Mouse (Mus musculus) midbrain, embryonic 11.5 days (tissue): ENCODE data around the gene Foxp1. TPM values are rescaled to one million over a fixed set of nuclear protein-coding genes. Genes with fewer than 3 reads are reported as not detected.

Experiments
- ATAC-seq: fragments of 200-750 bp; cut with Nextera tagmentation; 2 replicates; pipeline ENCODE4 v1.8.0; 2017; ENCODE audit warnings: moderate TSS enrichment, moderate library complexity; ENCODE audit not compliant: low FRiP score
- DNase-seq: peaks from one replicate; pipeline ENCODE4 v3.0.0; 2015; ENCODE audit warnings: low spot score; ENCODE audit errors: missing footprints
- H3K27ac ChIP-seq: fragments of 300-500 bp; sonication (generic); 2 replicates; pipeline ENCODE4 v1.5.1; 2014; ENCODE audit warnings: low read depth, low read length
- H3K27me3 ChIP-seq: fragments of 300-500 bp; sonication (generic); 2 replicates; pipeline ENCODE4 v1.6.1; 2014; ENCODE audit warnings: mild to moderate bottlenecking, low read length, moderate library complexity, mixed read lengths; ENCODE audit not compliant: control insufficient read depth, insufficient read depth
- H3K36me3 ChIP-seq: fragments of 300-500 bp; sonication (generic); 2 replicates; pipeline ENCODE4 v1.6.1; 2014; ENCODE audit warnings: mild to moderate bottlenecking, low read length, moderate library complexity, mixed read lengths; ENCODE audit not compliant: control insufficient read depth, insufficient read depth
- H3K4me1 ChIP-seq: fragments of 300-500 bp; sonication (generic); 2 replicates; pipeline ENCODE4 v1.6.1; 2014; ENCODE audit warnings: low read length; ENCODE audit not compliant: control insufficient read depth, insufficient read depth
- H3K4me2 ChIP-seq: fragments of 300-500 bp; sonication (generic); 2 replicates; pipeline ENCODE4 v1.6.1; 2014; ENCODE audit warnings: mild to moderate bottlenecking, moderate library complexity
- H3K4me3 ChIP-seq: fragments of 300-500 bp; sonication (generic); 2 replicates; pipeline ENCODE4 v1.5.1; 2014; ENCODE audit warnings: low read depth, low read length
- H3K9ac ChIP-seq: fragments of 300-500 bp; sonication (generic); 2 replicates; pipeline ENCODE4 v1.6.1; 2014; ENCODE audit warnings: low read length
- H3K9me3 ChIP-seq: fragments of 300-500 bp; sonication (generic); 2 replicates; pipeline ENCODE4 v1.6.1; 2016; ENCODE audit warnings: low read length; ENCODE audit not compliant: control insufficient read depth
- WGBS: fragments of 180-500 bp; shearing (Covaris S2); extraction: QIAGEN DNeasy Blood & Tissue Kit; methylation state at CpG from one replicate; pipeline ENCODE4 v1.1.7; 2014; 5-methylcytosine and 5-hydroxymethylcytosine counted together
- polyA plus RNA-seq: library from polyadenylated mRNA; unstranded; fragments of >200 nt; fragmentation: Nextera tagmentation; extraction: Ambion mirVana; gene quantifications from 2 replicates; pipeline ENCODE4 v1.2.1, GENCODE M21; 2014

Gene Foxp1
- polyA plus RNA-seq, 1 experiment from 2014 or later, result 86.2 TPM

- H3K4me2 ChIP-seq, result no peak overlapping the region
- H3K9me3 ChIP-seq, result no peaks in the 10 kb centered on the region
- H3K36me3 ChIP-seq, result no peaks in the 10 kb centered on the region
- 73% methylated on average over 5 of the region's 5 CpGs for WGBS
- no peak for DNase-seq
- ATAC-seq, result no peak
- H3K27me3 ChIP-seq, result no peaks in the 10 kb centered on the region
- no peaks in the 10 kb centered on the region for H3K4me1 ChIP-seq
- no peak overlapping the region for H3K9ac ChIP-seq
- H3K4me3 ChIP-seq, result no peak overlapping the region
- no peak overlapping the region for H3K27ac ChIP-seq
Measured at GRCm38 (mm10) chr6:99249496-99250030, 273.0 kb downstream of the Foxp1 start.

GRCm38 (mm10) chr6:99248396-99248795 is 274.1 kb downstream of the Foxp1 start:
- DNase-seq (no peak), ATAC-seq (no peak)
- Histone ChIP-seq H3K27me3 (no peaks in the 10 kb centered on the region), H3K36me3 (no peaks in the 10 kb centered on the region), H3K9ac (no peak overlapping the region), H3K9me3 (no peaks in the 10 kb centered on the region), H3K4me1 (no peaks in the 10 kb centered on the region), H3K4me2 (no peak overlapping the region), H3K4me3 (no peak overlapping the region), H3K27ac (no peak overlapping the region)
- 92% methylated on average over 8 of the region's 8 CpGs for whole genome bisulfite sequencing

GRCm38 (mm10) chr6:99241625-99242395 is 280.7 kb downstream of the Foxp1 start:
- WGBS, result 94% methylated on average over 10 of the region's 10 CpGs
- H3K4me2 ChIP-seq, result no peak overlapping the region

GRCm38 (mm10) chr6:99240764-99241163 is 281.8 kb downstream of the Foxp1 start:
- H3K4me3 ChIP-seq, result no peak overlapping the region

More at GRCm38 (mm10) chr6:99241625-99242395, 280.7 kb downstream of the Foxp1 start:
- H3K27me3 ChIP-seq, result no peaks in the 10 kb centered on the region
- no peak overlapping the region for H3K9ac ChIP-seq
- DNase-seq (no peak), ATAC-seq (no peak)
- no peak overlapping the region for H3K4me3 ChIP-seq
- H3K9me3 ChIP-seq, result no peaks in the 10 kb centered on the region
- H3K36me3 ChIP-seq, result no peaks in the 10 kb centered on the region
- H3K27ac ChIP-seq, result no peak overlapping the region
- no peaks in the 10 kb centered on the region for H3K4me1 ChIP-seq

GRCm38 (mm10) chr6:99235588-99235987 is 286.9 kb downstream of the Foxp1 start:
- WGBS, result 78% methylated on average over 8 of the region's 8 CpGs
- Histone ChIP-seq H3K4me3 (no peak overlapping the region), H3K9ac (no peak overlapping the region), H3K27me3 (no peaks in the 10 kb centered on the region), H3K4me1 (no peaks in the 10 kb centered on the region), H3K9me3 (no peaks in the 10 kb centered on the region), H3K36me3 (no peaks in the 10 kb centered on the region), H3K27ac (no peak overlapping the region), H3K4me2 (no peak overlapping the region)
- no peak for ATAC-seq
- no peak for DNase-seq

More at GRCm38 (mm10) chr6:99240764-99241163, 281.8 kb downstream of the Foxp1 start:
- no peak for DNase-seq
- Histone ChIP-seq H3K27ac (no peak overlapping the region), H3K9ac (no peak overlapping the region), H3K27me3 (no peaks in the 10 kb centered on the region), H3K4me2 (no peak overlapping the region), H3K4me1 (no peaks in the 10 kb centered on the region), H3K36me3 (no peaks in the 10 kb centered on the region), H3K9me3 (no peaks in the 10 kb centered on the region)
- no peak for ATAC-seq

- Histone ChIP-seq H3K9ac (no peak overlapping the region), H3K27ac (no peak overlapping the region), H3K4me3 (no peak overlapping the region), H3K36me3 (no peaks in the 10 kb centered on the region), H3K9me3 (no peaks in the 10 kb centered on the region), H3K27me3 (no peaks in the 10 kb centered on the region), H3K4me2 (no peak overlapping the region), H3K4me1 (no peaks in the 10 kb centered on the region)
- 85% methylated on average over 10 of the region's 10 CpGs for WGBS
- DNase-seq (no peak), ATAC-seq (no peak)
Measured at GRCm38 (mm10) chr6:99233411-99233810, 289.1 kb downstream of the Foxp1 start.

- WGBS, result 87% methylated on average over 6 of the region's 6 CpGs
- H3K9me3 ChIP-seq, result no peaks in the 10 kb centered on the region
- no peaks in the 10 kb centered on the region for H3K36me3 ChIP-seq
- DNase-seq (no peak), ATAC-seq (no peak)
- no peak overlapping the region for H3K4me3 ChIP-seq
- H3K27ac ChIP-seq, result no peak overlapping the region
- no peaks in the 10 kb centered on the region for H3K27me3 ChIP-seq
- H3K4me1 ChIP-seq, result no peaks in the 10 kb centered on the region
- H3K9ac ChIP-seq, result no peak overlapping the region
- H3K4me2 ChIP-seq, result no peak overlapping the region
Measured at GRCm38 (mm10) chr6:99228336-99228870, 294.1 kb downstream of the Foxp1 start.

- Histone ChIP-seq H3K36me3 (no peaks in the 10 kb centered on the region), H3K4me1 (no peaks in the 10 kb centered on the region; the same call in 1 of the 2 replicates), H3K27me3 (no peaks in the 10 kb centered on the region), H3K9ac (no peak overlapping the region), H3K27ac (no peak overlapping the region), H3K4me3 (no peak overlapping the region), H3K4me2 (no peak overlapping the region), H3K9me3 (no peaks in the 10 kb centered on the region)
- no peak for ATAC-seq
- WGBS, result 92% methylated on average over 5 of the region's 5 CpGs
- no peak for DNase-seq
Measured at GRCm38 (mm10) chr6:99221147-99221546, 301.4 kb downstream of the Foxp1 start.

- no peak for ATAC-seq
- WGBS, result 94% methylated on average over 3 of the region's 3 CpGs
- H3K36me3 ChIP-seq, result no peaks in the 10 kb centered on the region
Measured at GRCm38 (mm10) chr6:99220472-99220871, 302.0 kb downstream of the Foxp1 start.

More at GRCm38 (mm10) chr6:99220472-99220871, 302.0 kb downstream of the Foxp1 start:
- Histone ChIP-seq H3K27me3 (no peaks in the 10 kb centered on the region), H3K9me3 (no peaks in the 10 kb centered on the region), H3K9ac (no peak overlapping the region), H3K4me3 (no peak overlapping the region), H3K4me1 (no peaks in the 10 kb centered on the region; the same call in 1 of the 2 replicates), H3K4me2 (no peak overlapping the region), H3K27ac (no peak overlapping the region)
- DNase-seq, result no peak
